Mouse (Mus musculus) heart, postnatal 0 days (tissue): ENCODE results near the gene Galns. TPM values are rescaled to one million over a fixed set of nuclear protein-coding genes. Genes with fewer than 3 reads are reported as not detected.

ENCODE experiments used
- ATAC-seq: fragments of 200-750 bp; cut with Nextera tagmentation; 2 replicates; pipeline ENCODE4 v1.8.0; 2017; ENCODE audit warnings: low read depth, moderate number of reproducible peaks, moderate library complexity; ENCODE audit not compliant: insufficient read depth
- DNase-seq: peaks from one replicate; pipeline ENCODE4 v3.0.0-alpha.2; 2016; ENCODE audit warnings: low spot score
- H3K27ac ChIP-seq: fragments of 300-500 bp; sonication (generic); 2 replicates; pipeline ENCODE4 v1.5.1; 2014; ENCODE audit warnings: low read depth, mild to moderate bottlenecking
- H3K27me3 ChIP-seq: fragments of 300-500 bp; sonication (generic); 2 replicates; pipeline ENCODE4 v1.6.1; 2014; ENCODE audit warnings: low read length, mixed read lengths; ENCODE audit not compliant: control insufficient read depth, insufficient read depth
- H3K36me3 ChIP-seq: fragments of 300-500 bp; sonication (generic); replicated peaks from 2 replicates; pipeline ENCODE4 v1.6.1; 2014; ENCODE audit warnings: low read length, mixed read lengths; ENCODE audit not compliant: control insufficient read depth, insufficient read depth
- H3K4me1 ChIP-seq: fragments of 300-500 bp; sonication (generic); 2 replicates; pipeline ENCODE4 v1.6.1; 2014; ENCODE audit warnings: antibody characterized with exemption; ENCODE audit not compliant: control insufficient read depth, insufficient read depth
- H3K4me2 ChIP-seq: fragments of 300-500 bp; sonication (generic); 2 replicates; pipeline ENCODE4 v1.6.1; 2014; ENCODE audit warnings: low read depth, mild to moderate bottlenecking, low read length, moderate library complexity
- H3K4me3 ChIP-seq: fragments of 300-500 bp; sonication (generic); 2 replicates; pipeline ENCODE4 v1.5.1; 2014; ENCODE audit warnings: low read depth, low read length
- H3K9ac ChIP-seq: fragments of 300-500 bp; sonication (generic); replicated peaks from 2 replicates; pipeline ENCODE4 v1.6.1; 2014; ENCODE audit warnings: low read depth, low read length, mixed read lengths
- H3K9me3 ChIP-seq: fragments of 300-500 bp; sonication (generic); replicated peaks from 2 replicates; pipeline ENCODE4 v1.6.1; 2016; ENCODE audit warnings: low read length; ENCODE audit not compliant: control insufficient read depth
- CTCF ChIP-seq: IDR thresholded peaks from 2 replicates; pipeline ENCODE4 v1.5.1; 2016; ENCODE audit warnings: antibody characterized with exemption, control low read depth, low read depth
- EP300 ChIP-seq: IDR thresholded peaks from 2 replicates; pipeline ENCODE4 v1.6.1; 2016; ENCODE audit warnings: antibody characterized with exemption, low read depth
- WGBS: fragments of 180-500 bp; shearing (Covaris S2); extraction: QIAGEN DNeasy Blood & Tissue Kit; methylation state at CpG from one replicate; pipeline ENCODE4 v1.1.7; 2014; 5-methylcytosine and 5-hydroxymethylcytosine counted together
- polyA plus RNA-seq: library from polyadenylated mRNA; unstranded; fragments of >200 nt; fragmentation: Nextera tagmentation; extraction: Ambion mirVana; gene quantifications from 2 replicates; pipeline ENCODE4 v1.2.1, GENCODE M21; 2015
- total RNA-seq: library from RNA; depleted of rRNA; stranded (reverse); fragments of >200 nt; gene quantifications from 2 replicates; pipeline ENCODE4 v1.2.3, GENCODE M21; 2014; ENCODE audit warnings: low replicate concordance

Galns gene
- total and polyA plus RNA-seq, 2 experiments from 2014 or later = 7.2 to 11.6 TPM

DNA sequence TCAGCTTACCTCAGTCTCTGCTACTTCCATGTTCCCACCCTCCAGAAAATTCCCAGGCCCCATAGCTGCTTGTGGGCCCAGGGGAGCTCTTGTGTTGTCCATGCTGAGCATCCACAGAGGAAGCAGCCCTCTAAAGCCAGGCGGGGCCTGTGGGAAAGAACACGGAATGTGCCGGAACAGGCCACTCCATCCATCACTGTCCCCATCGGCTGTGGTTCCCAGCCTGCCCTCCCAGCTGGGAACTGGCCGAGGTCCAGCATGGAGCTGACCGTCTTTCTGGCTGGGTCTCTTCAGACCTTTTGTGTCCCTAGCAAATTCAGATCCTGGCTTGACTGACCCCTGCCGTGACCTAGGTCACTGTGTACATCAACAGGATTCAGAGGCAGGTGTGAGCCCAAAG, 43.5 kb upstream of the Galns start:
- DNase-seq (no peak), ATAC-seq (no peak)
- Histone ChIP-seq H3K4me3 (no peak overlapping the region), H3K9me3 (no peaks in the 10 kb centered on the region), H3K9ac (no peak overlapping the region), H3K36me3 (no peaks in the 10 kb centered on the region), H3K4me2 (no peak overlapping the region), H3K27ac (peak overlapping the region; percentile 54; the same call in 1 of the 2 replicates), H3K27me3 (no peaks in the 10 kb centered on the region; the same call in 1 of the 2 replicates), H3K4me1 (peaks cover 28% of the 10 kb centered on the region)
- no peak for TF ChIP-seq CTCF
- no peak for TF ChIP-seq EP300
- WGBS = 54% methylated on average over 7 of the region's 7 CpGs

- H3K9me3 ChIP-seq = no peaks in the 10 kb centered on the region
- no peak for ATAC-seq
- H3K27me3 ChIP-seq = no peaks in the 10 kb centered on the region; the same call in 1 of the 2 replicates
- no peak for DNase-seq
- peaks cover 25% of the 10 kb centered on the region for H3K4me1 ChIP-seq
- H3K9ac ChIP-seq = no peak overlapping the region
- no peak overlapping the region for H3K27ac ChIP-seq
- TF ChIP-seq EP300 (no peak), CTCF (no peak)
- no peaks in the 10 kb centered on the region; the same call in 1 of the 2 replicates for H3K36me3 ChIP-seq
- 55% methylated on average over 6 of the region's 6 CpGs for WGBS
- no peak overlapping the region for H3K4me2 ChIP-seq
- no peak overlapping the region for H3K4me3 ChIP-seq
Observed at GRCm38 (mm10) chr8:122652643-122653042, 41.4 kb upstream of the Galns start.

DNA sequence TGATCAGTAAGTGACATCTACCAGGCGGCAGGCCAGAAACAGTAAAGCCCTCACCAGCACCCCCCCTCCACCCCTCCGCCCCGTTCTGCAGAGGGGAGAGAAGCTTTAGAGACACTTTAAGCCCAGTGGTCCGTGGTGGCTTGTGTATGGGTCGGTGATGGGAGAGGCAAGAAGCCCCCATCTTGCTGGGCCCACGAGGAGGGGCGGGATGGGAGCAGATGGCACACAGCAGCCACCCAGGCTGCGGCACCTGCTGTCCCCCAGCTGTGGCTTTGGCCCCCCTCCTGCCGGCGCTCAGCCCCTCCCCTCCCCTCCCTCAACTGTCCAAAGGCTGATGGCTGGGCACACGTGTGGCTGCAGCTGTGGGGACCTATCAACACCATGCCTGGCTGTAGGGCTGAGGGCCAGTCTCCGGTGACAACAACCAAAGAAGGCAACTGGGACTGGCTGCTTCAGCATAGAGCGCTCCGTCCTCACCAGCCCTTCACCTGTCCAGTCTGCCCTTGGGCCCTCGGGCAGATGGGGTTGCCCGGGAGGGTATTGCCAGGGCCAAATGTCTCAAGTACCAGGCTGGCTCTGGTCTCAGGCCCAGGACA, 40.2 kb upstream of the Galns start:
- WGBS = 56% methylated on average over 16 of the region's 16 CpGs
- no peaks in the 10 kb centered on the region; the same call in 1 of the 2 replicates for H3K27me3 ChIP-seq
- DNase-seq (no peak), ATAC-seq (peak; percentile 18; the same call in 1 of the 2 replicates)
- H3K9ac ChIP-seq = no peak overlapping the region
- H3K4me3 ChIP-seq = no peak overlapping the region
- H3K9me3 ChIP-seq = no peaks in the 10 kb centered on the region
- no peak overlapping the region for H3K27ac ChIP-seq
- no peak overlapping the region for H3K4me2 ChIP-seq
- peaks cover 15% of the 10 kb centered on the region for H3K4me1 ChIP-seq
- no peak for TF ChIP-seq CTCF
- no peaks in the 10 kb centered on the region; the same call in 1 of the 2 replicates for H3K36me3 ChIP-seq

GRCm38 (mm10) chr8:122648192-122648970, 37.1 kb upstream of the Galns start:
- DNase-seq (no peak), ATAC-seq (no peak)
- TF ChIP-seq EP300 (no peak), CTCF (no peak)
- Histone ChIP-seq H3K4me3 (no peak overlapping the region), H3K27me3 (no peaks in the 10 kb centered on the region; the same call in 1 of the 2 replicates), H3K9ac (no peak overlapping the region), H3K27ac (no peak overlapping the region), H3K9me3 (no peaks in the 10 kb centered on the region), H3K36me3 (peaks cover 4% of the 10 kb centered on the region; the same call in 1 of the 2 replicates), H3K4me1 (no peaks in the 10 kb centered on the region; the same call in 1 of the 2 replicates), H3K4me2 (no peak overlapping the region)
- 76% methylated on average over 15 of the region's 15 CpGs for WGBS

DNA sequence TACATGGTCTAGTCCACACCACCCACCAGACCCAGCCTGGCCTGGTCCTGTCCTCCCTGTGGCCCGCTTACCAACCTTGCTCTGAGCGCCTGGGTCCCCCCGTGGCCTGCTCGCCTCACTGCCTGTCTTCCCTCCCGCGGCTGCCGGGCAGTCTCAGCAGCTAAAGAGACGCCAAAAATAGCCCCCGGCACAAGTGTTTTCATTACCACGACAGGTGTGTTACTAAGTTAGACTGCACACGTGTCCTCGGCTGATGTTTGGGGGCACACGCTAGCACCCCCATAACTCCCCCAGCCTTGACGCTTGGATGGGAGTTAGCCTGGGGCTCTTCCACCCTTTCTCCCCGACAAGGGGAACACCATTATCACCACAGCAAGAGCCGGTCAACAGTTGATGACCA, 35.1 kb upstream of the Galns start:
- WGBS = 46% methylated on average over 16 of the region's 16 CpGs
- Histone ChIP-seq H3K4me3 (no peak overlapping the region), H3K27me3 (no peaks in the 10 kb centered on the region; the same call in 1 of the 2 replicates), H3K9me3 (no peaks in the 10 kb centered on the region), H3K4me2 (no peak overlapping the region), H3K9ac (no peak overlapping the region), H3K4me1 (peaks cover 6% of the 10 kb centered on the region; the same call in 1 of the 2 replicates), H3K36me3 (peaks cover 4% of the 10 kb centered on the region; the same call in 1 of the 2 replicates), H3K27ac (no peak overlapping the region)
- no peak for TF ChIP-seq EP300
- no peak for TF ChIP-seq CTCF
- ATAC-seq (no peak), DNase-seq (no peak)
